Mouse (Mus musculus) right cerebral cortex, postnatal 25 days (tissue): Measurements from ENCODE around the gene Kirrel.
A peak's percentile ranks its signal among the peaks of the same experiment; 100 is the strongest.

ENCODE experiments used
- DNase-seq: peaks from one replicate; pipeline ENCODE4 v3.0.0; 2022

Gene Kirrel

DNA sequence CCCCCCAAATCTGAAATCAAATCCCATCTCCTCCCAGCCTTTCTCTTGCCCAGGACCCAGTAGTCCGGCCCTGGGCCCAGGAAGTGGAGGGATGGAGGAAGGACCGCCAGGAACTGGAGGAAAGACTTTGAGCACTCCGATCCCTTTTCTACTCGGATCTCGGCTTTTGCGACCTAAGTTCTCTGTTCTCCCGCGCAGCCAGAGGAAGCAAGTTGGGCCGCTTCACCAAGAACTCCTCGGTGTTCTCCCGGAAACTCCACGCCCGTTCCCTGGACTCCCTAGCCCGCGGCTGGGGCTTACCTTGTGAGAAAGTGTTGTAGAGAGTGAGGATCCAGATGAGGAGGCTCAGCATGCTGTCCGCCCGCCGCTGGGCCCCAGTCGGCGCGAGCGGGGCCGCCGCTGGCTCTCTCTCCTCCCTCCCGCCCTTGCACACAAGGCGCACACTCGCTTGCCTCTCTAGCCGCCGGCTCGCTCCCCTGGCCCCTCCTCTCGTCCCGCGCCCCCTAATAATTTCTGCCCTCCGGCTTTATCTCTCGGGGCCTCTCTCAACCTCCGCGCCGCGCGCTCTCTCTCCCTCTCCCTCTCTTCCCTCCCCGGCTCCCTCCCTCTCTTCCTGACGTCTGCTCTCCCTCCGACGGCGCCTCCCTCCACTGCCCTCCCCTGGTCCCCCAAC, at the start of gene Kirrel:
Gene Kirrel (minus strand): TSS at position 652 of the 673 bp plus-strand sequence.
- DNase-seq = no peak

DNA sequence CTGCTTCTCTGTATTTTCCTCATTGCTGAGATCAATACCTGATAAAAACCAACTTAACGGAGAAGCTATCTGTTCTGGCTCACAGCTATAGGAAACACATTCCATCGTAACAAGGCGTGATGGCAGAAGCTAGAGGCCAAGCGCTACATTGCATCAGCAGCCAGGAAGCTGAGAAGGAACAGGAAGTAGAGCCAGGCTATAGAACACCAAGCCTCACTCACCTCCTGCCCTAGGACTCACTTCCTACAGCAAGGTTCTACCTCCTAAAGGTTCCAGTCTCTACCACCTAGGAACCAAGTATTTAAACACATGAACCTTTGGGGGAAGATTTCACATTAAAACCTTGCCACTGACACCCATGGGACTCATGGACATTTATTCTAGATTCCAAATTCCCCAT, 49.1 kb upstream of the Kirrel start:
- no peak for DNase-seq

DNA sequence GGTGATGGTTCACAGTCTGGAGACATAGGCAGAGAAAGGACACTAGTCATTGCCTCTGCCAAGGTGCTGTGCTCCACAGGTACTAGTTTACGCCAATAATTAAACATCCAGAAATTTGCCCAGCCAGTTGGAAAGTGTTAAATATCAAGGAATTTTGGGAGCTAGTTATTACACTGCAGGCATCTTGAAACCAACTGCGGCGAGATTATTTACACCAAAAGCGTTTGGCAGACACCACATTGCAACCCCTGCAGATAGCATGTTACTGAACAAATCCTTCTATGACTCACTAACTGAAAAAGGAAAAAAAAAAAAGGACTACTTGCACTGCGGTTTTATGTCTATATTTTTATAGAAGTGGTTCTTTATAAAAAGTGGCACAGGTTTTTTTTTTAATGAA, 47.8 kb upstream of the Kirrel start:
- DNase-seq = no peak

DNA sequence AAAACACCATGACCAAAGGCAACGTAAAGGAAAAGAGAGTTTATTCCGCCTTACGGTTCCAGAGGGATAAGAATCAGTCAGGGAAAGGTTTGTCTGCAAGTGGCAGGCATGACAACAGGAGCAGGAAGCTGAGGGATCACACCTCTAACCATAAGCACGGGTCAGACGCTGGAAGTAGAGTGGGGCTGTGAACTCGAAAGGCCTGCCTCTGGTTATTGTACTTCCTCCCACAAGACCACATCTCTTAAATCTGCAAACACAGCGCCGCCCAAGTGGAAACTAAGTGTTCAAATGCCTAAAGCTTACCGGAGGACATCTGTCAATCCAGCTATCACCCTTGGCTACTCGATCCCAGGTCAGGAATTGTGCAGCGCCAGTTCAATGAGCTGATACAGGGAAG, 40.6 kb upstream of the Kirrel start:
- DNase-seq = no peak

DNA sequence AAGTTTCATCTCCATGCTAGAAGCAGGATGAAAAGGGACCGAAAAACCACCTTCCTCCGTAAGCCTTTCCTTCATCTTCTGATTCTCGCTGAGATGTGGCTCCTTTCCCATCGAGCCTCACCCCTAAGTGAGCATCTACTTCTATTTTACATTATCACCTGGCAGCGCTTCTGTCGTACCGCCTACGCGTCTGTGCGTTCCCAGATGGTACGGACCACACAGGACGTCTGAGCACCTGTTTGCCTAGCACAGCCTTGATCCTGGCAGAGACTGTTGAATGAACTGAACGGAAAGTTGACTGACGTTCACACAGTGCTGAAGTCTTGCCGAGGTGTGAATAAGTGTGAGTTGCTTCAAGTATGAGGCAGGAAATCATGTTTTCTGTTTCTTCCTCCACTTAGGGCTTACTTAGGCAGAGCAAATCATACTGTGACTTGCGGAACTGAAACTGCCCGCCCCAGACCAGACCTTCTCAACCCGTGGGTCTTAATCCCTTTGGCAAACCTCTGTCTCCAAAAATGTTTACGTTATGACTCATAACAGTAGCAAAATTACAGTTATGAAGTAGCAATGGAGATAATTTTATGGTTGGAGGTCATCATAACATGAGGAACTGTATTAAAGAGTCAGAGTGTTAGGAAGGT, 39.8 kb upstream of the Kirrel start:
- DNase-seq = peak; percentile 39

DNA sequence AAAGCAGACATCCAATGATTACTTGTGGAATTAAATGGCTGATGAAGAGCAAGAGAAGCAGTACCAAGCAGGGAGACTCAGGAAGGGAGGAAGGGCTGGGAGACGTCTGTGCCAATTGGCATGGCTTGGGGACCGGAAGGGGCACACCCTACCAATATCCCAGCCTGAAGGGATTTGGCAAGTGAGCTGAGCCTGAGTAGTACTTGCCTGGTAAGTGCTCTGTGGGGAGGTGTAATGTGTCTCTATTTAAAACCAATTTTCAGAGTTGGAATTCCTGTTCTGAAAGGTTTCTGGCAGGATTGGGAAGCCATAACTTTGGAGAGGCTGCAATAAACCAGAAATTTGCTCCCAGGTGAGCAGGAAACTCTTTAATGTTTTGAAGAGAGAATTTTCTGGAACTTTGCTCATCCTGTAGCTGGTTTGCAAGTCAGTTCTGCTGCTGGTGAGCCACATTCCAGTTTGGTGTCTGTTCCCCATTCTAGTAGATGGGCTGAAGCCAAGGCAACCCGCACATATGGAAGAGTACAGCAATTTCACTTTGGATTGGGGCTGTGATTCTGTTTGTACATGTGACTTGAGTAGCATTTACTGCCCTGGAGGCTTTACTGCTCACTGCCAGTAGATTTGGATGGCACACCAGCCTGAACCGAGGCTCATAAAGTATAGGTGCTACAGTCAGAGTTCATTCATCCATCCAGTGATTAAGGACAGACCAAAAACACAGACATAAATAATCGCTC, 32.0 kb upstream of the Kirrel start:
- DNase-seq = no peak

DNA sequence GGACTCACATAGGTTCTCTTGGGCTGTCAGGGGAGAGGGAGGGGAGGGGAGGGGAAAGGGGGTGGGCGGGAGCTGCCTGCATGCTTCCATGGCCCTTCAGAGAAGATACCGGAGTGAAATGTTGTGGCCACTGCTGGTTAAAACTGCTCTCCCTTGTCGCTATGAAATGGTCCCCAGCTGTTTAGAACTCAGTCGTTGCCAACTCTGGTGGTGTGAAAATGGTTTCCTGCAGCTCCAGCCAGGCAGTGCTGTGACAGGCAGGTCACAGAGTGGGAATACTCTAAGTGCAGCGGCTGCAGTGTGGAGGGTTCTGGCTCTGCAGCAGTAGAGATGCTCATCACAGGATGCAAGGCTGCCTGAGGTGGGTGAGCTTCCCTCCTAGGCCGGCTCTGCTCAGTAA, 22.1 kb upstream of the Kirrel start:
- DNase-seq = no peak

DNA sequence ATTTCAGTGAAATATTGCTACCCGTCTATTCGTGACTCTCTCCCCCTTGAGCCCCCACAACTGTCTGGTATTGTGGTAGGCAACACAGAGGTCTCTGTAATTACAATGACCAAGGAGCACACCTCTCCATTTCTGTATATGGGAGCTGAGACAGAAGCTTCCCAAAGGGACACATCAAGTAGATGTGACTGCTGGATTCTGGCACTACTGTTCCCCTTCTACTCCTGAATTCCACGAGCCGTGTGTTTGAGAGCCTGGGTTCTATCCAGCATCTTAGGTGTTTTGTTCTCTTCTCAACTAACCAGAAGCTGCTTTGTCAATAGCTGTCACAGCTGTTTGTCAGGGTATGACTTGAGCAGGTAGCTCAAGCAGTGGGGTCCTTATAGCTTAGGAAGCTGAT, 20.5 kb upstream of the Kirrel start:
- DNase-seq = no peak

DNA sequence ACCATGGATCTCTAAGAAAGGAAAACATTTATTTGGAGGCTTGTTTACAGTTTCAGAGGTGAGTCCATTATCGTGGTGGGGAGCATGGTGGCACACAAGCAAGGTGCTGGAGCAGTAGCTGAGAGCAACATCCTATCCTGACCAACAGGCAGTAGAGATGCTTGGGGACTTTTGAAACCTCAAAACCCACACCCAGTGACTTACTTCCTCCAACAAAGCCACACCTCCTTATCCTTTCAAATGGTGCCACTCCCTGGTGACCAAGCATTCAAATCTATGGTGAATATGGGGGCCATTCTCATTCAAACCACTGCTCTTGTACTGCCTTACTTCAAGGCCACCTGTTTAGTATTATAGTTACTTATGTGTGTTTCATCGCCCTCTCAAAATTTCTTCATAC, 20.0 kb upstream of the Kirrel start:
- no peak for DNase-seq

DNA sequence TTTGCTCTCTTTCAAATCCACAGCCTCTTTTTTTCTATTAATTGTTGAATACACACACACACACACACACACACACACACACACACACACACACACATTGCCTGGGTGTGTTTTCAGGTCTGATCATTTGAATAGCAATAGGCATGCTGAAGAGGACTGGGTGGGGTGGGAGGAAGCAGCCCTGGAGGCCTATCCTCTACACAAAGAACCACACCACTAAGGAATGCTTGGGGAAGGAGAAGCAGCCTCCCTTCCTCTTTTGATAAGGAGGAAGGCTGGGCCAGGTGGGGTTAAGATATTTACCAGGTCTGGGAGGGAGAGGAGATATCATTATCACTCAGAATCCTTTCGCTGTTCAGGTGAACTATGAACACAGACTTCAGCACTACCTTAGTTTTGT, 19.2 kb upstream of the Kirrel start:
- no peak for DNase-seq

DNA sequence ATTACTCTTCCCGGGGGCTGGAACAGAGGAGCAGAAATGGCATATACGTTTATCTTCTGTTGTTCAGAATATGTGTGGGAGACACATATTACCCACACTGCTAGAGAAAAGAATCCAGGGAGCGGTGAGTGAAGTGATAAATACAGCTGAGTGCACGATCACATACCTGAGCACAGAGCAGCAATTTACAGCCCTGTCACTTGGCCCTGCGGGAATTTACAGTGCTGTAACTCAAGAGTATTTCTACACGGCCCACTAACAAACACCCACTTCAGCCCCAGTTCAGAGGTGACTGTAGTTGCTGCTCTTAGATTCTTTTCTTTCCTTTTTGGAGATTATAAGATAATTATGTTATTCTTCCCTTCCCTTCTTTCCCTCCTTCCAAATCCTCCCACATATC, 18.8 kb upstream of the Kirrel start:
- no peak for DNase-seq

DNA sequence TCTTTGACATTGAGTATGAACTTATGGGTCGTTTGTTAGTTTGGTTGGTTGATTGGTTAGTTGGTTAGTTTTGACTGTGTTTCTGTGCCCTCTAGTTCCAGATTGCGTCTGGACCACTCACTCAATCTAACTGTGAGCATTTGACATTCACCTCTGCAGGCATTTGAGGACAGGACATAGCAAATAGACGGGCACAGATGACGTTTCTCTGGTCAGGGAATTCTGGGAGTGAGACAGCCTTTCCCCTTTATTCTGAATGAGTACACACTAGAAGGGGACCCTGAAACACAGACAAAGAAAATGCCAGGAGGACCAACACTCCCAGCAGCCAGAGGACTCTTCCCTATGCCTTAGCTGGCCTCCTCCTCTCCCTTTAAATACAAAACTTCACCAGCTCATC, 2.1 kb upstream of the Kirrel start:
- no peak for DNase-seq

DNA sequence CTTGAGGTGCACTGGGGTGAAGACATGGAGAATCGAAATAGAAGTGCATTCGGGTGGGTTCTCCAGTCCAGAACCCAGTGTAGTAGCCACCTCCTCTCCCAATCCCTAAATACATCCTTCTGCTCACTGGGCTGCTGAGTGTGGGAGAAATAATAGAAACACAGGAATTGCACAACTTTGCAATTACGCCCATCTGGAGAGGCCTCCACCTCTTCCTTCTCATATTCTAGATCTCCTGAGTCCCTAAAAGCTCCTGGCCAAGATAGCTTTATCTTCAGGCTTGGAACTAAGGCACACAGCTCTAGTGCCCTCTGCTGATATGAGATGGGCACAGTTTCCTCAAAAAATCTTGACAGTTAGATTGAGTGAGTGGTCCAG, 880 bp upstream of the Kirrel start:
- DNase-seq = no peak

DNA sequence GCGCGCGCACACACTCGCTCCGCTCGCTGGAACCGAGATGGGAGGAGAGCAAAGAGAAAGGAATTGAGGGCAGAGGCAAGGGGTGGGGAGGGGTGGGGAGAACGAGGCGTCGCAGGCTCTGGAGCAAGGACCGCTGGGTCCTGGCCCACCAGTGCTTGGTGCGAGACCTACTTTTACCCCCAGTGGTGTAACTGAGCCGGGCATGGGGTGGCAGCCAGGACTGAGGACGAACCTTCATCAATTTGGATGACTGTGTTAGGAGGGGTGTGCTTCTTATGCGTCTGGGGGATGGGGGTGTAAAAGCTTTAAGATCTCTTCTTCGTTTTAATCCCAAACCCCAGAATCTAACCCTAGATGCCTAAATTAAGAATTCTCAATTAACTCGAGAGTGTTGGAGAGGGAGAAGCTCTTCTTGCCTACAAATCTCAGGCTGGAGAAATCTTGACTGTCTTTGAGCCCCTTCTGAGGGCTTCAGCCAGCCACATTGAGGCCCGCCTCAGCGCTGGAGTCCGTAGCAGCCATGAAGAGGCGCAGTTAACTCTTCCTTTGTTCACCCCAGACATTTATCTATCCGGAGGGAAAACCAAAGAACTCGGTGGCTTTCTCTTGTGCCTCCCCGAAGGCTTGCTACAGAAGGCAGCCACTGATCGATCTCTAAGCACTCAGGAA, 356 bp upstream of the Kirrel start:
- DNase-seq = no peak

DNA sequence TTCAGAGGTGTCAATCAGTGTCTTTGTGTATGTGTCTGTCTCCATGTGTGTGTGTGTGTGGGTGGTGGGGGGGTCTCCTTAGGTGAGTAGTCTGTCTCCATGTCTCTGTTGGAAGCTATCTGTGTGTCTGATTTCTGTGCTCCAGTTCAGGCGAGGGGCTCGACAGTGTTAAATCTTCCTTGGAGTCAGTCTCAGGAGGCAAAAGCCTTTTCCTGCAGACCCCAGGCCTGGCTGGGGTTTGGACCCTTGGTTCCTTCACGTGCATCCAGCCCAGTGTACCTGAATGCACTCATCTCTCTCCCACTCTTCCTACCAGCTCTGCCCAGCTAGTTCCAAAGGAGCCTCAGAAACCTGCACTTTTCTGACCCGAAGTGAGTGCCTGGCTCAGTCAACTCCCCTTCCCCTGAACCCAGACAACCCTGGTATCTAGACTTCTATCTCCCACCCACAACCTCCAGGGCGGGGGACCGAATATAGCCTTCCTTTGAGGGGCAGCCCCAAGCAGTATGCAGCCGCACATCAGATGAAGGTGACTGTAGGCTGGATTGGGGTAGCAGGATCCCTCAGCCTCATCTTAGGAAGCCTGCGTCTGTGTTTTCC, 961 bp downstream of the Kirrel start:
- DNase-seq = no peak

DNA sequence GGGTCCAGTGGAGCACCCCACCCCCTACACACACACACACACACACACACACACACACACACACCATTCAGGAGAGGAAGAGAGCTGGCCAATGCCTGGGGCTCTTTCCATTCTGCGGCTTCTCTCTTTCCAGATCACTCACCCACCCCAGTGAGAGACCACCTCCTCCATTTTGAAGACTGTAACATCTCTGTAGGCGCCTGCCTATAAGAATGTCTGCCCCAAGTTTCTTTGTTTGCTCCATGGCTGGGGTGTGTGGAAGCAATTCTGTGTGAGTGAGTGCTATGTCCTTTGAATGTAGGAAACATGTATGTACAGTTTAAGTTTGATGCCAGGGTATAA, 1.5 kb downstream of the Kirrel start:
- DNase-seq = no peak

DNA sequence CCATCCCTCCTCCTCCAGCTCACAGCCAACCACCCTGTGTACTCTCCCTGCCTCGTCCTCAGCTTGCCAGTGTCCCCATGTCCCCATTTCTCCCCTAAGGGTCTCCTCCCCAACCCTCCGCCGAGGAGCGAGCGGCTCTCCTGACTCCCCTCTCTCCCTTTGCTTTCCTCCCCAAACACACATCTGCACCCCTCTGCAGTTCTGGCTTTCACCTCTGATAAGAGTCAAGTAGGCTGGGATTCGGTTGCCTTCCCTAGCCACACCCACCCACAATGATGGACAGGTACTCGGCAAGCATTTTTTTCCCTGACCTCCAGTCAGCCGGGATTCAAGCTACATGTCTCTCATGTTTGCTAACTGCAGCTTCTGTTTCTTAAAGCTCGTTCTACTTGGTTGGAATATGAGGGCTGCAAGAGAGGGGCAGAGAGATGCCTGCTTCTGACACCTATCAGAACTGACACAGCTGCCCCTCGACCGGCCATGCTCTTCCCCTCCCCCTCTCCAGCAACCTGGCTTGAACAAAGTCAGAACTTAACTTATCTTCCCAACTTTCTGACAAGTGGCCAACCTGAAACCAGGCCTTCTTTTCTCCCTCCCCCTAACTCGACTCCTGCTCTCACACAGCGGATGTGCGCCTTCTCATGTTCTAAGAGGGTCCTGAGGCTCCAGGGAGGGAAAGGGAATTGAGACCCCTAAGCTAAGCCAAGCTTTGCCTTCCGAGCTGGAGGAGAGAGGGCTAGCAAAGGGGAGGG, 2.0 kb downstream of the Kirrel start:
- no peak for DNase-seq

DNA sequence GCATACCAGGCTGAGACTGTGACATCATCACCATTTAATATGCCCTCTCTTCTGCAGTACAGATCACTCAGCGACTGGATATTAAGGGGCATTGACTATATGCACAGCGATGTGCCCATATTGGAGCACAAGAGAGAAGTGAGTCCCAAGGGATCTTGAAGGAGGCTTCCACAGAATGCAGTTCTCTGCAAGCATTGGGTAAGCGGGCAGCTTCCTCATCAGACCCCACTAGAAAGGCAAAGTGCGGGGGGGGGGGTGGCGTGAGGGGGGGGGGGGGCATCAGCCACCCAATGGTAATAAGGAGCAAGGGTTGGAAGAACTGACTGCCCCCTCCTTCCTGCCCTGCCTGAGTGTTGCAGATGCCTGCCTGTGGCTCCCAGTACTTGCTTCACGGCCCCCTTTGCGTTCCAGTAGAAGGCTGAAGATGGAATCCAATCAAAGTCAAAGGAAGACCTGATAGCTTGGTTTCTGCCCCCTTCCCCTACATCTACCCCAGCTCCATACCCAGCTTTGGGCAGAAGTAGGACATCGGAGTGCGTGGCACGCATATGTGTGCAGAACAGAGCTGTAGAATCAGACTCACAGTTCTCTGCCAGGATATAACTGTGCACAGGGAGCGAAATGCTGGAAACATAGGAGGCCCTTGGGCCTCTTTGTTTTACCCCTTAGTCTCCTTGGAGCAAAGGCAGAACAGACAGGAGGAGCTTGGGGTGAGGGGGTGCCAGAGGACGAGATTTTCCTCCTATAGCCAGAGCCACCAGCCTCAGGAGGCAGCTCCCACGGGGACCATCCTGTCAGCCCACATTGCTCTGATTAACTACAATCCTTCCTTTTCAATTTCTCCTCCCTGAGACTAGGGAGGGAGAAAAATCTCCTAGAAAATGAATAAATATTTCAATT, 3.1 kb downstream of the Kirrel start:
- DNase-seq = no peak

DNA sequence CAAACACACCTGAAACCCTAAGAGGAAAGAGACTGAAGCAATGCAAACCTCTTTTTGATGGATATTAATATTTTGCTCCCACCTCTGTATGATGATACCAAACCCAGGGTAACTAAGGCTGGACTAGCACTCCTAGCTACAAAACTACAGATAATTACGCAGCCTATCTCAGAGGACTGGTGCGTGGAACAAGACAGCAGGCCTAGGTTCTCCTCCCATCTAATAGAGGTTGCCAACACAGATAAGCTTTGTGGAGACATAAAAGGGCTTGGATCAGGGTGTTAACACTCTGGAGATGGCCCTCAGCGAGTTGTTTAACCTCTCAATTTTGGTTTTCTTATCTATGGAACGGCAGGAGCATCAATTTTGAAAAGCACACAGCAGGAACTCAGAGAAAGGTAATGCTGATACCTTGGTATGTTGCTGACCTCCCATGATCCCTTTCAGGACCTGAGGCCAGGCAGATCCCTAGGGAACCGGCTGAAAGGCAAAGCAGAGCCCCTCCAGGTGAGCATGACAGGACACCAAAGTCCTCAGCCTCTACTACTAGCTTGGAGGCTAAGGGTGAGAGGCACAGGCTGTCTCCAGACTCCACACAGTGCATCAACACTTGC, 5.0 kb downstream of the Kirrel start:
- no peak for DNase-seq

DNA sequence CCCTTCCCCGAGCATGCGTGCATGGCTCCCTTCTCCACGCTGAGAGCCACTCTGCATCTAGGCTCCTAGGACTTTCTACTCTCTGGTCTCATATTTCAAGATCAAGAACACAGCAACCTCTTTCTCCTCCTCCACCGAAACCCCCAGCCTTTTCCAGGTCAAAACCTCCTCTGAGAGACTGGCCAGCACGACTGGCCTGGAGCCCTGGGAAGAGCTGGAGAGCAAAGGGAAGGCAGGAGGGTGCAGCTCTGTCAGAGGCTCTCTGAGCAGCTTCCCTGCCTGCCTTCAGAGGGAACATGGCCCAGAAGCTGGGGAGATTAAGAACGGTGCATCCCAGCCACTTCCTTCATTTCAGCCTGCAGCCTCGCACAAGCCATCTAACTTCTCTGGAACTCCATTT, 5.8 kb downstream of the Kirrel start:
- no peak for DNase-seq

DNA sequence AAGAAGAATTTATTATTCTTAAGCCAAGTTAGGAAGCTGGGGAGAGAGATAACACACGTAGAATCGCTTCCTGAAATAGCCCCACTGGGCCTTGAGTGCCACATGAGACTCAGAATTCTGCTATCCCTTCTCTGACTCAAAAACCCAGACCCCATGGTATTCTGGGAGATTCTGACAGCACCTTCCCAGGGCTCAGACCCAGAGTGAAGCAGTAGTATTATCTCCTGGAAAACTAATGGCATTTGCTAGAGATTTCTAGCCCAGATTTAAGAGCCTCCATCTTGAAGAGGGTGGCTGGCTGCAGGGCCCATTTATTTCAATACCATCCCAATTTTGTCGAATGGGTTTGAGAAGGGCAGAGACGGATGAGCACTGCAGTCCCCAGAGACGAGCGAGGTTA, 6.9 kb downstream of the Kirrel start:
- no peak for DNase-seq
